Mouse (Mus musculus): ENCODE measurements around the gene Nr1d1.

DNA sequence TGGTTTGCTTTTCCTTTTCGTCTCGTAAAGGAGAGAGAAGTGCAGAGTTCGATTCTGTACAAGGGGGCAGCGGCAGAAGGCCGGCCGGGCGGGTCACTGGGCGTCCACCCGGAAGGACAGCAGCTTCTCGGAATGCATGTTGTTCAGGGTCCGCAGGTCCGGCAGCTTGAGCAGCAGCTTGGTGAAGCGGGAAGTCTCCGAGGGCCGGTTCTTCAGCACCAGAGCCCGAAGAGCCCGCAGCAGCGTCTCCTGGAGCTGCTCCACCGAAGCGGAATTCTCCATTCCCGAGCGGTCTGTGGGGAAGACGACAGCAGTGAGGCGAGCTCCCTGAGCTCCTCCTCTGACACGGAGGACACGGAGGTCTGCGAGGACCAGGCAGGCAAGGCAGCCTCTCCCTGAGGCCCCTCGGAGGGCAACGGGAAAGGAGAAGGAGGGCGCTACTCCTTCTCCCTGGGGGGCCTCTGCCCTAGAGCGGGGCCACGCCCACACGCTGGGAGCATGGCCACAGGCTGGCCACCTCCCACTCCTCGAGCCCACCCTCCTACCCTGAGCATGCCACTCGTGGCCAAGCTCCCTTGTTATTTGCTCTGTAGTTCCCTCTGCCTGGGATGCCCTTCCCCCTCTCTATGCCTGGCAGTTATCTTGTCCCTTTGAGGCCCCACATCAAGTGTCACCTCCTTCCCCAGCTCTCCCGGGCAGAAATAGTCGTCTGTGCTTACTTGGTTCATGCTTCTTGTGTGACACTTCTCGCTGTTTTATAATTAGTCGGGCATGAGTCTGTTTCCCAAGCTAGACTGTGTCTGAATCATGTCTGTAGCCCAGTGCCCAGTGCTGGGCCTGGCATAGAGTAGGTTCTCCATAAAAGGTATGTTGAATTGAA is 6.8 kb downstream of the Nr1d1 start:
- TF ChIP-seq POLR2A (IDR thresholded peaks at IDR 0.05; ENCODE audit: low read depth, low read length) (no peak; the same call in 1 of the 2 replicates), CTCF (IDR thresholded peaks at IDR 0.05; ENCODE audit: extremely low read depth, insufficient read length, insufficient replicate concordance, low read depth, low read length) (no peak)
